Mouse (Mus musculus) mammary gland, adult 2 months (tissue): Measurements from ENCODE around the gene Olfr1513. TPM values are rescaled to one million over a fixed set of nuclear protein-coding genes. Genes with fewer than 3 reads are reported as not detected.

ENCODE experiments used
- polyA plus RNA-seq: library from polyadenylated mRNA; depleted of rRNA; stranded (reverse); fragments of >200 nt; gene quantifications from 2 replicates; pipeline ENCODE4 v1.2.3, GENCODE M21; 2012; ENCODE audit warnings: low replicate concordance; rRNA removed

Gene Olfr1513
- polyA plus RNA-seq = not detected in 2 replicates

DNA sequence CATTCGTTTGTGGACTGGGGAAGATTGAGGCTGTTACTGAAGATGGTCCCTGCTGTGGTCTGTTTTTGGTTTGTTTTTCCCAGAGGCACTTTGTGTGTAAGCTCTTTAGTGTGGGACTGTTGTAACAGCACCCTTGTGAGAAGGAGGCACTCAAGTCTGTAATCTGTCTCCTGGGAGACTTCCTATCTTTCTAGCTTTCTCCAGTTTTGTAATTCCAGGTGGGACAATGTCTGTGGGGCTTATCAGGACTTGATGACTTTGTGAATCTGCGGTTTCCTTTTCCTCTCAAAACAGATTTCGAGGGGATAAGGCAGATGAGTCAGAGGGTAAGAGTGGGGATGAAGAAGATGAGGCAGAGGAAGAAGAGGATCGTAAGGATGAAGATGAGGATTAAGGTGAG lies at the start of gene Olfr1513:
Olfr1513 (minus strand) TSS at position 101 of the 400 bp plus-strand sequence.

DNA sequence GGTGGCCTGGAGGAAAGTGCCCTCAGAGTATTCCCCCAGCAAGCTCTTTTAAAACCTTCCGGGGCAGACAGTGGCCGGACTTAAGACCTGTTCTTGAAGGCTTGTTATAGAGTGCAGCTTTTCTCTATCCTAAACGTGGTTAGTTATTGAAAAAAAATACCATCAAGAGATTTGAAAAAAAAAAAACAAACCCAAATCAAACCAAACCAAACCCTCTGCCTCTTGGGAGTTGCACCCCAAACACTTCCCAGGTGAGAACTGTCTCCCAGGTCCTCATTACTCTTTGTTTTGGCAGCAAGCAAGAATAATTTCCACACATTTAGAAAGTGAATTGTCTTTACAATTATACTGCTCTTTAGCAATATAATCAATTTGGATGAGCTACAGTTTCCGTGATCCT lies 41.1 kb upstream of the Olfr1513 start, which contains the start of gene Olfr1511:
Olfr1511 (minus strand) TSS at position 101 of the 400 bp plus-strand sequence.

DNA sequence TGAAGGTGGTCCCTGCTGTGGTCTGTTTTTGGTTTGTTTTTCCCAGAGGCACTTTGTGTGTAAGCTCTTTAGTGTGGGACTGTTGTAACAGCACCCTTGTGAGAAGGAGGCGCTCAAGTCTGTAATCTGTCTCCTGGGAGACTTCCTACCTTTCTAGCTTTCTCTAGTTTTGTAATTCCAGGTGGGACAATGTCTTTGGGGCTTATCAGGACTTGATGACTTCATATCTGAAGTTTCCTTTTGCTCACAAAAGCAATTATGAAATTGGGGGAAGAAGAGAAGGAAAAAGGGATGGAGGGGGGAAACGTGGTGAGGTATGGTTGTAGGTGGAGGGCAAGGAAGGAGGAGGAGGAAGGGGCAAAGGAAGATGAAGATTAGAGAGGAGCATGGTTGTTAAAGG lies 22.9 kb upstream of the Olfr1513 start, which contains the start of gene Olfr1512:
Olfr1512 (minus strand) TSS at position 101 of the 400 bp plus-strand sequence.

DNA sequence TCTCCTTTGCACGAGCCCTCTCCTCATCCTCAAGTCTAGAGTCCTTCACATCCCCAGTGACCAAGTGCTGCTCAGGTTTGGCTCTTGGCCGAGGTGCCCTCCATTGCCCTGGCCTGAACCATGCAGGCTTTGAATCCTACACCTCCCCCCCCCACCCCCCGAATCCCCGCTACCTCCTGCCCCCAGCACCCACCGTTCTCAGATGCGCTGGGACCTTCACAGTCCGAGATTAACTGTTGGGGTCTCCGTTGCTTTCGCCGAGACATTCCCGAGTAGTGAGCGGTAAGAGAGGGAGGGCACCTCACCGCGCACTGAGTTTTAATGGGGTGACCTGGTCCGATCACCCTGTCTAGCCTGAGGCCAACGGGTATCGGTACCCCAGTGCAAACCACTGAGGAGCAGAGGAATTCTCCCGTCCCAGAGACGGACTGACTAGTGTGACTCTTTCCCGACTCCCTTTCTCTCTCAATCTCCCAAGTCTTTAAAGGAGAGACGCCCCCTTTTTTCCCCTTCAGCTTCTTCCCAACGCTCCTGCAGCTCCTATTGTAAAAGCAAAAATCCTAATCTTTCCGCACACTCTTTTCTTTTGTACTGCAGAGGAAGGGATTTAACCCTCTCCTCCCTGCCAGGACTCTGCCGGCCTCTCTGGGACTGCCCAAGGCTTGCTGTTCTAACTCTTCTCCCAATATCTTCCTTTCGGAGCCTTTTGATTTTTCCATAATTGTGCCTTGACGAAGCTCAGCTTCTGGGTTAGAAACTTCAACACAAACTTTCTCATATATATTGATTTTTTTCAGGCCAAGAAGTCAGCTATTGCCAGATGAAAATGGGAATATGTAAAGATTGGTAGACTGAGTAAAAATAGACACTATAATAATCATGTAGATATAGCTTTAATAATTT lies 28.0 kb downstream of the Olfr1513 start, which contains the start of gene Sall2:
Sall2 (minus strand) TSS at position 853 of the 903 bp plus-strand sequence.

DNA sequence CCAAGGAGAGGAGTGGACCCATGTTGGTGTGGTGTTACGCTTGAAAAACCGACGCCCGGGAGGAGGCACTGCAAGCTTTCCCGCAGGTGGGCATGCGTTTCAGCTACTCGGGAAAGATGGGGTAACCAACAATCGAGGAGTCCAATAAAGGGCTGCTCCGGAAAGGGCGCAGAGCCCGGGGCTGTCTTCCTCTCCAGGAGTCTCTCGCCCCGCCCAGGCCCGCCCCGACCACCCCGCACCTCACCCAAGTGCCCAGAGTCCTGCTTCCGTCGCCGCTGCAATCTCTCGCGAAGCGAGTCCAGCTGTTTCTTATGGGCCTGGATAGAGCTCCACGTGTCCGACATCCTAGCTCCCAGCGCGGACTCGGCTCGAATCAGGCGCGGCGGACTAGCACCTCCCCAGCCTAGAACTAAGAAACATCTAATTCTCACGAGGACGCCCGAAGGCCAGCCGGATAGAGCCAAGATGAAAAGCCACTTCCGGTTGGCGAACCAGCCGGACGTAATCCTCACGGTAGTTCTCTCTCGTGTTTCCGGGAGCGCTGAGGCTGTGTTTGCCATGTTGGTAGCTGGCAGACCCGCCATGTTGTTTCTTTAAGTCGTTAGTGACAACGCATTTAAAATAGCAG lies 51.5 kb downstream of the Olfr1513 start, which contains the start of gene Mettl3:
Mettl3 (minus strand) TSS at position 485 of the 628 bp plus-strand sequence.

Other genes starting within 250 kb of the Olfr1513 start
- gene Rpgrip1, start 245.7 kb downstream of the Olfr1513 start, polyA plus RNA-seq = 4.7 and 15.7 TPM in 2 replicates
- gene Supt16, start 159.0 kb downstream of the Olfr1513 start, polyA plus RNA-seq = 4.9 and 9.8 TPM in 2 replicates
- 31.7 and 45.7 TPM in 2 replicates for gene Chd8, start 98.6 kb downstream of the Olfr1513 start, polyA plus RNA-seq
- gene Tox4, start 77.3 kb downstream of the Olfr1513 start, polyA plus RNA-seq = 25.6 and 62.8 TPM in 2 replicates
- 6.8 and 19.0 TPM in 2 replicates for gene Rab2b, start 76.9 kb downstream of the Olfr1513 start, polyA plus RNA-seq
- gene Mettl3, start 51.3 kb downstream of the Olfr1513 start, polyA plus RNA-seq = 25.3 and 28.7 TPM in 2 replicates
- gene Sall2, start 27.6 kb downstream of the Olfr1513 start, polyA plus RNA-seq = 5.8 and 6.0 TPM in 2 replicates
- gene Olfr1512, start 22.8 kb upstream of the Olfr1513 start, polyA plus RNA-seq = not detected in 2 replicates
- gene Olfr1511, start 41.0 kb upstream of the Olfr1513 start, polyA plus RNA-seq = not detected in 2 replicates
- not detected in 2 replicates for gene Olfr1510, start 58.0 kb upstream of the Olfr1513 start, polyA plus RNA-seq
- gene Olfr1509, start 86.6 kb upstream of the Olfr1513 start, polyA plus RNA-seq = not detected in 2 replicates
- not detected in 2 replicates for gene Olfr1508, start 111.1 kb upstream of the Olfr1513 start, polyA plus RNA-seq
- not detected in 2 replicates for gene Olfr1507, start 139.3 kb upstream of the Olfr1513 start, polyA plus RNA-seq